Mouse (Mus musculus) heart, postnatal 14 days (tissue): ENCODE results near the gene Olfr777. TPM values are rescaled to one million over a fixed set of nuclear protein-coding genes. Genes with fewer than 3 reads are reported as not detected.
"Not testable (repeated sequence)": the region's sequence is repeated elsewhere in the genome, so short reads cannot be mapped to it uniquely, and the experiment has no call there.

ENCODE experiments used
- DNase-seq, 2 experiments: peaks; one replicate each; pipeline ENCODE4 v3.0.0; 2021 to 2022
- intact Hi-C: fragments of 180-260 bp; cut with DNase I; formaldehyde crosslinking; loops from one replicate; pipeline ENCODE4 v1.15.1; 2025
- long read RNA-seq, 2 experiments: library from polyadenylated mRNA; stranded (forward); transcript quantifications; one replicate each; pipeline ENCODE4 v2.0.0; 2021
- total RNA-seq, 2 experiments: library from RNA; stranded (reverse); gene quantifications; 2 replicates each; pipeline ENCODE4 v1.2.3; 2021

Olfr777 gene
- total RNA-seq, result not detected
- long read RNA-seq, experiment 1, result 0 reads
- long read RNA-seq, experiment 2, result 0 reads

- intact Hi-C loops, result no loop called here
- no peak for DNase-seq
These were observed at the start of gene Olfr777 for GRCm38 (mm10) chr10:129271081-129271535. Gene Olfr777 (minus strand): TSS chr10:129271485.

GRCm38 (mm10) chr10:129317817-129318216, 46.5 kb upstream of the Olfr777 start, which contains the start of gene Olfr780:
Gene Olfr780 (plus strand): TSS chr10:129318117.
- no peak for DNase-seq
- intact Hi-C loops, result no loop called here

GRCm38 (mm10) chr10:129313521-129313920, 42.2 kb upstream of the Olfr777 start:
- DNase-seq, intact Hi-C loops: not testable (repeated sequence)

GRCm38 (mm10) chr10:129312973-129313372, 41.7 kb upstream of the Olfr777 start:
- DNase-seq, intact Hi-C loops: not testable (repeated sequence)

- no peak for DNase-seq
- intact Hi-C loops, result no loop called here
These were observed 12.5 kb downstream of the Olfr777 start, which contains the start of gene Olfr776 for GRCm38 (mm10) chr10:129258827-129259226. Gene Olfr776 (plus strand): TSS chr10:129259127.

GRCm38 (mm10) chr10:129248112-129248511, 23.2 kb downstream of the Olfr777 start, which contains the start of gene Olfr775:
Gene Olfr775 (plus strand): TSS chr10:129248412.
- no peak for DNase-seq
- intact Hi-C loops, result no loop called here

GRCm38 (mm10) chr10:129235904-129236303, 35.4 kb downstream of the Olfr777 start, which contains the start of gene Olfr774:
Gene Olfr774 (plus strand): TSS chr10:129236204.
- intact Hi-C loops, result no loop called here
- DNase-seq, result no peak

- DNase-seq, result no peak
- intact Hi-C loops, result no loop called here
These were observed 40.5 kb downstream of the Olfr777 start for GRCm38 (mm10) chr10:129230737-129231136.

Other genes starting within 250 kb of the Olfr777 start
- not detected for gene Olfr764-ps1, start 231.6 kb downstream of the Olfr777 start, total RNA-seq
- not detected for gene Olfr765, start 221.5 kb downstream of the Olfr777 start, total RNA-seq
- not detected for gene Olfr766-ps1, start 202.5 kb downstream of the Olfr777 start, total RNA-seq
- not detected for gene Olfr767, start 188.6 kb downstream of the Olfr777 start, total RNA-seq
- not detected for gene Olfr768, start 172.1 kb downstream of the Olfr777 start, total RNA-seq
- not detected for gene Olfr769, start 153.6 kb downstream of the Olfr777 start, total RNA-seq
- gene Olfr770, start 132.5 kb downstream of the Olfr777 start, total RNA-seq, result not detected
- gene Olfr771, start 106.7 kb downstream of the Olfr777 start, total RNA-seq, result not detected
- not detected for gene Olfr772, start 93.6 kb downstream of the Olfr777 start, total RNA-seq
- gene Olfr773, start 84.1 kb downstream of the Olfr777 start, total RNA-seq, result not detected
- gene Olfr774, start 35.3 kb downstream of the Olfr777 start, total RNA-seq, result not detected
- not detected for gene Olfr775, start 23.1 kb downstream of the Olfr777 start, total RNA-seq
- not detected for gene Olfr776, start 12.4 kb downstream of the Olfr777 start, total RNA-seq
- gene Olfr780, start 46.6 kb upstream of the Olfr777 start, total RNA-seq, result not detected
- gene Olfr781, start 57.4 kb upstream of the Olfr777 start, total RNA-seq, result not detected
- gene Olfr782, start 77.4 kb upstream of the Olfr777 start, total RNA-seq, result not detected
- not detected for gene Olfr784, start 112.6 kb upstream of the Olfr777 start, total RNA-seq
- not detected for gene Olfr785, start 133.9 kb upstream of the Olfr777 start, total RNA-seq
- gene Olfr786, start 155.8 kb upstream of the Olfr777 start, total RNA-seq, result not detected
- not detected for gene Olfr787, start 190.4 kb upstream of the Olfr777 start, total RNA-seq
- not detected for gene Olfr788, start 199.5 kb upstream of the Olfr777 start, total RNA-seq
- not detected for gene Olfr789, start 213.3 kb upstream of the Olfr777 start, total RNA-seq
- gene Olfr790, start 227.0 kb upstream of the Olfr777 start, total RNA-seq, result not detected